Mouse (Mus musculus): ENCODE data around the gene Chd2.
"Not testable (repeated sequence)": the region's sequence is repeated elsewhere in the genome, so short reads cannot be mapped to it uniquely, and the experiment has no call there.

Chd2 gene

DNA sequence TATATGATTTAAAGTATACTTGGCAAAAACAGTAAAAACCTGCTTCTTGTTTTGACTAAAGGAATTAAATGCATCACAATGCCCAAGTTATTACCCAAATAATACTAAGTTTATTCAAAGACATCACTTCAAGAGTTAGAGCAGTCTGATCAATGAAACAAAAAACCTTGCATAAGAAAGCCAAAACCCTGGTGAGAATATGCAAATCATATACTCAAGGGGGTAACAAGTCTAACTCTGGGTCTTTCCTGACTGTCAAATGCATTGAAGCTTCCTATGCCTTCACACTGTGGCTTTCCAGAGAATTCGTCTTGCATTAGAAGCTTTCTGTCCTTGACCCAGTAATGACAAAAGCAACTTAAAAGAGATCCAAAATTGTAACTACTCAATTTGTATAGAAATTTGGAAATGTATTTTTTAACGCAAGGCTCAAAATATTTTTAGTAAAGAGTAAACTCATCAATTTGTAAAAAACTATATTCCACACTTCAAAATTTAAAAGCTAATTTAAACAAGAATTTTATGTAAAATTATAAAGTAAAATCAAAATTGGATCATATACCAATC lies 2.4 kb downstream of the Chd2 start:
- DNase-seq = no peak

DNA sequence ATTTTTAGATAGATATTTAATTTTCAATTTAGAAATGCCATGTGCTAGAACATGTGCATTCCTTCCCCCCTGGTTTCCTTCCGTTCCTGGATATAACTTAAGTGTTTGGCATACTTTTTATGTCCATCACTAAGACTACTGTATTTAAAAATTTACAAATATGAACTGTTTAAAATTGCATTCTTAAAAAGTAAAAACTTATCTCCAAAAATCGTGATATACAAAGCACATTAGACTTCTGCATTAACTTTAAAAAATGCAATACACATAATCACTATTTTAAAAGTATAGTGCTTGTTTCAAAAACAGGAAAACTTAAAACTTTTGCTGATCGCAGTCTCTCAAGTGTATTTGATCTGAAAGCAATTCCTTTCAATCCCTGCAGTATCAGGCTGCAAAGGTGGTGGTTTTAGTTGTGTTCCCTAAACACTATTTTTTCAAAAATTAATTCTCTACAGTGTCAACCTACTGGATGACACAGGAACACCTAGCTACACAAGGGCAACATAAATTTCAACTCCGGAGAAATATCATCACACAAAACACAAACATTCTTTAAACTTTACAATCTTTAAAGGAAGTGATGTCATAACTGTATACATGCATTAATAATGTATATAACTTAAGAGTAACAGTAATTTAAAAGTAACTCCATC lies 3.1 kb downstream of the Chd2 start:
- no peak for DNase-seq

DNA sequence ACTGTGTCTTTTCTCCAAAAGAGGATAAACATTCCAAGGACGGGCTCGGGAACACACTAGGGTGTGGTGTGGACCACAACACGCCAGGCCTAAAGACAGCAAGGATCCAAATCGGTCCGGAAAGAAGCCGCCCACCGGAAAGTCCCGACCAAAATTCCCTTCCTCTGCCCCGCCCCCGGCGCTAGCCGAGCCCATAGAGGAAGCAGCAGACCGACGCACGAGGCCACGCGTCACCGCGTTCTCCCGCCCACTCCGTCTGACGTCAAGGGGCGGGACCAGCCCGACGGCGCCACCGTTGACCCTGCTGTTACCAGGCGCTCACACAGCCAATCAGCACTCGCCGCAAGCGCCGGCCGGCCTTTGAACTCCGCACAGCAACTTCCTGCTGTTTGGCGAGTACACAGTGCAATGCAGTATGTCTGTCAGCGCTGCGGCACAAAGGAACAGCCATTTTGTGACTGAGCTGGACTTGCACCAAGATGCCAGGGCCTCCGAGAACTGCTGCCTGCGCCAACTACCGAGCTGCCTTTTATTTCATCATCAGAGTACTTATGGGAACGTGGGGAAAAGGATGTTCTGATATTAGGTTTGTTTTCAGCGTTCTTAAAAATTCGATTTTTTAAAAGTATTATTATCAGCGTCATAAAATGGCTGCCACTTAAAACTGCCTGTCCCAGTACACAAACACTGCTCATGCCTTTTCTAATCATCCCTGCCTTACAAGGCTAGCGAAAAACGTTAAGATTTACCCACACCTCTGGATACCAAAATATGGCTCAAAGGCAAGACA lies 3.8 kb downstream of the Chd2 start:
- DNase-seq = peak; percentile 100

DNA sequence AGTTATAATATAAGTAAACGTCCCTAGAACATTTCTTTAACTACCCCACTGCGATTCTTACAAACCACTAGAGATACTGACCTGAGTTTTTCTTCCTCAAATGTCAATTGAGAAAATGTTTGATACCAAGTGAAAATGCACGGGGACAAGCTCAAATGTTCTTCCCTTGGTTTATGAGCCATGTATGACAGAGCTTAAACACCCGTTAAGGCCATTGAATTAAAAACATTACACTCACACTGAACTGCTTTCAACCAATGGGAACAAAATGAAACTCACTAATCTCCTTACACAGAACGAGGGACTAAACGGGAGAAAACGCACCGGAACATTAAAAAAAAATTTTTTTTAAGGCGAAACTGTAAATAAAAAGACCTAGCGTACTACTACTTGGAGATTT lies 4.4 kb downstream of the Chd2 start:
- DNase-seq = no peak

DNA sequence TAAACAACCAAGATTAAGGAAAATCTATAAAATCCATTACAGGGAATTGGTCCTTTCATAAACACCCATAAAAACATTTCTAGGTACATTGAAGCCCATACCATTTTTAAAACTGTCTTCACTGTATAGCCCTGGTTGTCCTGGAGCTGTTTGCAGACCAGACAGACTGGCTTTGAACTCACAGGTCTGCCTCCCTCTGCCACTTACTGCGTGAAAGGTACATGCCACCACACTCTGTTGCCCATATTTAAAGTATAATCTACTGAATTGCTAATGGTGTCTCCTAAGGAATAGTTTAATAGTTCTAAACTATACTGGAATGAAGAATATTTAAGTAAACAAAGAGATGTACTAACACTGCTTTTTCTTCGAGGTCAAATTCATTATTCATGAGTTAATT lies 5.1 kb downstream of the Chd2 start:
- DNase-seq = no peak

DNA sequence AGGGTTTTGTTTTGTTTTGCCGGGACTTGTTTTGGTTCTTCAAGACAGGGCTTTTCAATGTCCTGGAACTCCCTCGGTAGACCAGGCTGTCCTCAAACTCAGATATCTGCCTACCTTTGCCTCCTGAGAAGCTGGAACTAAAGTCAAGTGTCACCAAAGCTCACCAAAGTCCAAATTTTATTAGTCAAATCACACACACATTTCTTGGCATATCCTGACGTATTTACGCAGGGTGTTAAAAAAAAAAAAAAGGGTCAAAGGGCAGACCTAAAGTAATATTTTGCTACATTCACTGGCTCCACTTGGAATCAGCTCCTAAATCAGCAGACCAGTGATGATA lies 5.8 kb downstream of the Chd2 start:
- no peak for DNase-seq

DNA sequence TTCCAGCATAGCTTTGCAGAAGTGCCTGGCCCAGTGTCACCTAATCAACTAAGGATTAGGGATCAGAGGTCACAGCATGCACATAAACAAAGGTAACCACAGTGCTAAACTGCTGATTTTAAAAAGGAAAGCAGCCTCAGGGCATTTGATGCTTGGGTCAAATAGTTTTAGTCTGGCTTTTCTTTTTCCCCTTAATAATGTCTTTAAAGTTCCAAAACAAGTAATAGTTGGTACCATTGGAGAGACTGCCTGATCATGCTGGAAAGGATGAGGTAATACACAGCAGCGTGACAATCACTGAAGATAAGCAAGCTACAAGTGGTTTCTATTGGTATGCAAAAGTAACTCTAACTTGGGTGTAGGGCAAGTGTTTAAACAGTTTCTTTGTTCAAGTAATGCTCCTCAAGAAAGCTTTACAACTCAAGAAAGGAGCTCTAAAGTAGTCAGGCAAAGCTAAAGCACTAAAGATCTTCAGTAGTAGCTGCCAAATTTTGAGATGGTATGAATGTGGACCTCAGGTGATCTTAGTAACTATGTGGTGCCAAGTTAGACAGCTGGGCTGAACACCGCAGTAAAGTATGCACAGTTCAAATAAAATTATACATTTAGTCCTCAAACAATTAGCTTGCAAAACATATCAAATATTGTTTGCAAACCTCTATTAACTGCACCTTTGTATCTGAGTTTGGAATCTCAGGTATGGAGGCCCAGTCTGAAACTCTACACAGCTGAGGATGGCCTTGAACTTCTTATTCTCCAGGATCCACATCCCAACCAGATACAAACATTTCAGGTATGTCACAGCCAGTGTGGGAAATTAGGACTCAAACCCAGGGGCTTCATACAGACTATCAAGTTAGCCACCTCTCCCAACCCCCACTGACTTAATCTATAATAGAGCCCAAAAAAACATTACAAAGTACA lies 6.4 kb downstream of the Chd2 start:
- DNase-seq = no peak

DNA sequence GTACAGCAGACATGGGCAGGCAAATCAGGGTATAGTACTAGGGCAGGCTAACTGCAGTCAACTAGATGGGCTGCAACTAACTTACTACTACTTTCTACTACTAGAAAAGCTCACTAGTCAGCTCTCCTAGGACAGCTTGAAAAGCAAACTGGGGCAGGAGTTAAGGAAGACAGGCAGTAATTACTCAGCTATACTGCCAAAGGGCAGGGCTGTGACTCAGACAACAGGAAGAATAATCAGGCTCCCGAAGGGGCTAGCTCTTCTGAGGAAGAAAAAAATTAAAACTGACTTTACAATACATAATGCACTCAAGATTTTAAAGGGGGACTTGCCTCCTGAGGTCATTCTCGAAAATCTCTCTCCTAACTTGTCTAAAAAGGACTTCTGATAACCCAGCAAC lies 8.2 kb downstream of the Chd2 start:
- no peak for DNase-seq

DNA sequence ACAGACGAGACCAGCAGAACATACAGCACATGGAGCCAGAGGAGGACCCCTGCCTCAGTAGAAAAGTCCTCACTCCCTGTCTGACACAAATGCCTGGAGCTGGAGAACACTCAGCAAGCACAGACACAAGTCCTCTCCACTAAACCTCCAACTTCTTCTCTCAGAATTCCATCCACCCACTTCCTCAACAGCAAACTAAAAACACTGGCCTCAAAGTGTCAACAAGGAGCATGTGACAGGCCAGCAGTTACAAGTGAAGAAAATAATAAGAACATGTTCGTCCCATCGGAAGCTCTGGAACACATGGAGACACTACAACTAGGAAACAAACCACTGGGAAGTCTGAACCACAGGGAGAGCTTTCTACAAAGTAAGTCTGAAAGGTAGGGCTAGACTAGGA lies 8.7 kb downstream of the Chd2 start:
- no peak for DNase-seq

DNA sequence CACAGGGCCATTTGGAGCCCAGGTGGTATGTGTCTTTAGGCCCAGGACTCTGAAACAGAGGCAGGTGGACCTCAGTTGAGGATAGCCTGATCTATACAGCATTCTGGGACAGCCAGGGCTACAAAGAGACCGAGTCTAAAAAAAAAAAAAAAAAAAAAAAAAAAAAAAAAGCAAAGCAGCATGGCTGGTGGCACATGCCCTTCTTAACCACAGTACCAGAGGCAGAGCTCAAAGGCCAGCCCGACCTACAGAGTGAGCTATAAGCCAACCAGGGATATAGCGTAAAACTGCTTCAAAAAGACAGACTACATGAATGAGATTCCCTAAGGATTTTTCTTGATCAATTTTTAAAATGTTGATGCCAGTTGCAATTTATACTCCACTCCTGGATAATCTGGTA lies 9.5 kb downstream of the Chd2 start:
- DNase-seq = no peak

DNA sequence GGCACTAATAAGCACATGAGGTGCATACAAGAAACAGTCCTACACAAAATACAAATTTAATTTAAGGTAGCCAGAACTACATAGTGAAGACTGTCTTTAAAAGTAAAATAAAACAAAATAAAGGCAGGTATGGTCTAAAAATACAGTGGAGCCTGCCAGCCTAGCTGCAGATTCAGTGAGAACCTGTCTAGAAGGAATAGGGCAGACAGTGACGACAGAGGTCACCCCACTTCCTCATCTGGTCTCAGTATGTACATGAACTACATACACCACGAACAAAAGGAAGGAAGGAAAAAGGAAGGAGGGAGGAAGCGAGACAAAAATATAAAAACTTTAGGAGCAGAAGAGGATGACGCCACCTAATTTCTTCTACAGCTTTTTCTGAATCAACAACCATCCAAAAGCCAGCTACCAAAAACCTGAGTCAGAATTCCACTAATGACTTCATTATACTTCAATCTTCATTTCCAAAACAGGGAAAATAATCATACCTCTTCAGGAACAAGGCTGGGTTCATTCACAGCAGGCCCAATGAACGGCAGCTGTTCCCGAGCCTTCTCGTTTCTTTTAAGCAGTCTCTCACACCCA lies 10.0 kb downstream of the Chd2 start:
- no peak for DNase-seq

DNA sequence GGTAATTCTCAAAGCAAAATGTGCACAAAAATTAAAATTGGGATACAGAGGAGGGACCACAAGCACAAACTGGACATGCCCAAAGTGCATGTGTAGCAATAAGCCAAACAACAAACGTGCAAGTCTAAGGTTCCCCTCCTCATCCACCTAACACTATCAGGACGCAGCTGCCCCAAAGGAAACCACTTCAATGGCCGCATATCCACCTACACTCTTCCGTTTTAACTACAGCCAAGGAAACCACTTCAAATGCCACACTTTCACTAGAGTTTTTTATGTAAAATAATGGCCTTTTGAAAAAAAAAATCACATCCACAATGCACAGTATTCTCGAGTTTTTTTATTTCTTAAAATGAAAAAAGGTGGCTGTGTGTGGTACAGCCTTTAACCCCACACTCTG lies 10.8 kb downstream of the Chd2 start:
- DNase-seq = no peak

DNA sequence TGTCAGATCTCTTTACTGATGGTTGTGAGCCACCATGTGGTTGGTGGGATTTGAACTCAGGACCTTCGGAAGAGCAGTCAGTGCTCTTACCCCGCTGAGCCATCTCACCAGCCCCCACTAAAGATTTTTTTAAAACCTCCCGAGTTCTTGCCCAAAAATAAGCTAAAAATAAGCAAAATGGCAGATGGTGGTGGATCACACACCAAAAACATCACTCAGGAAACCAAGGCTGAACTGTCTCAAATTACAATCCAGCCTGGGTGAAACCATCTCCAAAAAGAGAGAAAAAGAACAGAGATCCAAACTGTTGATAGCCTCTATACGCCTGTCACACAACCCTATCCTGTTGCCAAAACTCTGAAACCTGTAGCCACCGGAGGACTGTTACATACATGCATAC lies 11.5 kb downstream of the Chd2 start:
- DNase-seq = no peak

DNA sequence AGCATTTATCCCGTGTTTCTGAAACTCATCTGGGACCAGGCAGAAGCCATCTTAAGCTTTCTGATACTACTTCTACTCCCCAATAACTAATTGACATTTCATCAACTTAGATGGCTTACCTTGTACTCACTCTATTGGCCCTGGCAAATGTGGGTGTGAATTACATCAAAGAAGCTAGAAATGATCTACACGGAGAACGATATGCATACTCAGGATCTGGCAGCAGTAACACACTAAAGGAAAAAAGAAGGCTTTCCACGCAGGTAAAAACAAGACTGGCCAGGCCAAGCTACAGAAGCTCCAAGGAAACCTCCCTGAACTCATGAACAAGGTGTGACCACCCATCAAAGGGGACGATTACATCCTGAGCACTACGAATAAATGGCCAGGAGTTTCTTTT lies 12.4 kb downstream of the Chd2 start:
- no peak for DNase-seq

DNA sequence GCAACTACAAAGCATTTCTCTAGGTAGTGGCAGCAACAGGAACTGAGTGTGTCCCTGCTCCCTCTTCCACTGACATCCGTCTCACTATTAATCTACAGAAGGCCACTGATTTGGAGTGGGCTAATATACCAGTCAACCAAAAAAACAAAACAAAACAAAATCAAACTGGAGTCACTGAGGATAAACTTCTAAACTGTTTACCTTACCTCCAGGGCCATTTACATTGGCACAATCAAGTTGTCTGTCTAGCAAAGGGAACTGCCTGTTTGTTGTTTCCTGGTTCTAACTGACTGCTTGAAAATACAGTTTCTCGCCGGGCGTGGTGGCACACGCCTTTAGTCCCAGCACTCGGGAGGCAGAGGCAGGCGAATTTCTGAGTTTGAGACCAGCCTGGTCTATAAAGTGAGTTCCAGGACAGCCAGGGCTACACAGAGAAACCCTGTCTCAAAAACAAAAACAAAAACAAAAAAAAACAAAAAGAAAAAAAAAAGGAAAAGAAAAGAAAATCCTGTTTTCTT lies 13.2 kb downstream of the Chd2 start:
- DNase-seq = not testable (repeated sequence)

DNA sequence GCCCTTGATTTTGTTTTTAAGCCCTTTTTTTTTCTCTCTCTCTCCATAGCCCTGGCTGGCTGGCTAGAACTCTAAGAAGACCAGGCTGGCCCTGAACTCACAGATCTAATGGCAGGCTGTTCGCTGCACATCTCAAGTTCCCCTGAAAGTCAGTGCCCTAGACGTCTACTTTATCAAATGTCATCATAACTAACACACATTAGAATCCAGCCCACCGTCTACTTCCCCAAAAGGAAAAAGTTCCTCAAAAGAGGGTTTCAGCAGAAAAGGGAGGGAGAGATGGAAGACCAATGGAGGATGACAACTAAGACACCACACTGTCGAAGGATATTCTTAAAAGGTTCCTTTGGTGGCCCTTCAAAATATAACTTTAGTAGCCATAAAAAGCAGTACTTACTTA lies 14.4 kb downstream of the Chd2 start:
- no peak for DNase-seq

DNA sequence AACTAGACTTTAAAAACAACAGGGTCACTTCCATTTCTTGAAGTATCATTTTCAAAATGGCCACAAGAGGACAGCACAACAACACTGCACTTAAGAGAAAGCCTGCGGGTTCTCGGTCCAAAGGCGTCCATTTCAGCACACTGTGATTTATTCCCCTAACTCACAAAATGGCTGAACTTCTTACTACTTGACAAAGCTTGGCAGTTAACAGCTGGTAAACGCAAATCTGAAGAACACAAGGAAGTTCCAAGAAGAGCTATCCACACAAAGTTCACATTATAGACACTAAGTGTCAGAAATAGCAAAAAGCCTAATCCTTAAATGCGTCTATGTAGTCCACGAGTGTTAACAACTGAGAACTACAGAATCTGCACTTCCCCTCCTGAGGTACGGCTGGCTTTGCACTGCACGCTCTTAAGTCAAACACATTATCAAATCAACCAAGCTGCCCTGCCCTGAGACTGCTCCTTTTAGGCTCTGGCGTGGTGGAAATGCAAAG lies 17.1 kb downstream of the Chd2 start:
- peak; percentile 65 for DNase-seq

DNA sequence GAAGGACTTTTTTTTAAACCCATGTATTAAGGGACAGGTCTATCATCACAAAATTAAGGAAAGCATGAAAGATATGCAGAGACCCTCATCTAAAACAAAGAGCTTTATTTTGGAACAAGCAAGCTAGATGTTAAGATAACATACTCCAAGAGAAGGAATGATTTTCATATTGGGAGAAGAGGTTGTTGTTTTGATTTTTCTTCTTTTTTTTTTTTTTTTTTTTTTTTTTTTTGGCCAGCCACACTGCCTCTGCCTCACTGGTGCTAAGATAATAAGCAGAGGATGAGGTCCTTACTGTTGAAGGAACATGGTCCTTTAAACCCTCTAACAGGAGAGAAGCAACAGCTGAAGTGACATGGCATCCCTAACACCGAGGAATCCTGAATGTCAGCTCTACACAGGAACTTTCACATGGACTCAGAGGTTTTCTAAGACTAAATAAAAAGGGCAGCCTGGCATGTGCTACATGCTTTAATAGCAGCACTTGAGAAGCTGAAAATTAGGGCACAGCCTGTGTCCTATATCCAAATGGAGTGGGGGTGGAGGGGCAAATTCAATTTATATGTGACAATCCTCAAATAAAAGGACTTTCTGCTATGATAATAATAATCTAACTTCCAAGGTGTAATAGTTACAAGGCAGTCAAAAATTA lies 17.9 kb downstream of the Chd2 start:
- no peak for DNase-seq

DNA sequence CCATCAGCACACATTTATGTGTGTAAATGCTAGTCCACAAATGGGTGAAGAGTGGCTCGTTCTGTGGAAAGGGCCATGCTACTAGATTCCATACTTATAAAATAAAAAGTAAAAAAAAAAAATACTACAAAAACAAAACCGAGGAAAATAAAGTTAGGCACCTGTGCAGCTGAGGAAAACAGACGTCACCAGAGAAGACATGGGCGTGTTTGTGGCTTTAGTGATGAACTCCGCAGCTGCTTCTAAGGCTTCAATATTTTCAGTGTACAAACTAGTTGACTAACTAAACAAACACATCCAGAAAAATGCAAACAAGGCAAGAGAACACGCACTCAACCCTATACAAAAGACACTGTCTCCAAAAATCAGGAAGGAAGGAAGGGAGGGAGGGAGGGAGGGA lies 18.4 kb downstream of the Chd2 start:
- DNase-seq = no peak

DNA sequence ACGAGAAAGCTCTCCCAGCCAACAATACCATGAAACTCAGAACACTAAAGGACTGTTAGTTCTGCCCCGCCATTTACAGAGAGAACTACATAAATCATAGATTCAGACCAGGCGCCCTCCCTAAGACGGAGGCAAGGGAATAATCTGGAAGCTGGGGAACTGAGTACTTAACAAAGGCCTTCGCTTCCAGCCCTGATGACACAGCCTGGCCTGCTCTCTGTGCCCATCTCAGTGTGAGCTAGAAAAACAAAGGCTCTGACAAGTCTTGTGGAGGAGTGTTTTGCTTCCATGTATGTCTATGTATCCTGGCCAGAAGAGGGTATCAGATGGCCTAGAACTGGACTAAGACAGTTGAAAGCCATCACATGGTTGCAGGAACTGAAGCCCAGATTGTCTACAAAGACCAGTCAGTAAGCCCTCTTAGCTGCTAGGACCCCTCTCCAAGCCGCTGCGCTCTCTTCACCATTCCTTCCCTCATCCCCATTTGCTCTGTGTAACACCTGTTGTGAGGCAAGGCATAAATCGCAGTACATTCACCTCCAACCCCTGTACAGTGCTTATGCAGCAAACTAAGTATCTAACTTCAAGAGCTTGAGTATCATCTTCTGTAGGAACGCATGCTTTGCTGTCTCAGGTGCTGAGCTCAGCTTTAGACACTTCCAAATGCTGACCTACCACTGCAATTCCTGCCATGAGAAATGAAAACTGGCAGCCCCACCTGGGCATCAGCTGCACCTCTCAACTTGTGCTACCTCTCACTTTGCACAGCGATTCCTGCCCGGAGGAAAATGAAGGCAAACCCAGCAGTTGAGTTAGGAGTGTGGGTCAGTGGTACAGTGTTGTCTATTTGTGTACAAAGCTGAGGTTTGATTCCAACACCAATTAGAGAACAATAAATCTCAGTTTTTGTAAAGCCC lies 20.1 kb downstream of the Chd2 start:
- no peak for DNase-seq

DNA sequence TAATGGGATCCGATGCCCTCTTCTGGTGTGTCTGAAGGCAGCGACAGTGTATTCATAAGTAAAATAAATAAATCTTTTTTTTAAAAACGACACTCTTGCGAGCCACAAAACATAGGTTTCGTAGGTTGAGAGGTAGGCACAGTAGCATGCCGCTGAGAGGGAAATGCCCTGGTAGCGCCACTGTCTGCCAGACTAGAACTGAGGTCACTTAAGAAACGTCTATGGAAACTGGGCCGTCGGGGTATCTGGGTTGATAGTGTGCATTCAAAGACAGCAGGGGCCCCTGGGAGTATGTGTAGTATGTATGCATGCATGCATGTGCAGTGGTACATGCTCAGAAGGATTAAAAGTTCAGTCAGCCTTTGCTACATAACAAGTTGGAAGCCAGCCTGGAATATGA lies 21.4 kb downstream of the Chd2 start:
- no peak for DNase-seq

Data from lung, postnatal 14 days (tissue).